Mouse (Mus musculus) monocyte, adult 2 months (primary cell): ENCODE results near the gene Impdh1.
"Not testable (repeated sequence)": the region's sequence is repeated elsewhere in the genome, so short reads cannot be mapped to it uniquely, and the experiment has no call there.

Source experiments
- DNase-seq, 2 experiments: peaks; one replicate each; pipeline ENCODE4 v3.0.0; 2022; ENCODE audit warnings: low spot score in 2 of 2, low read depth in 1 of 2

The Impdh1 gene

GRCm38 (mm10) chr6:29215881-29216501 is at the start of gene Impdh1:
Impdh1 (minus strand) TSS chr6:29216364.
- DNase-seq: peak; percentile 24 to 47

- DNase-seq: no peak
Measured at GRCm38 (mm10) chr6:29264456-29264781, 48.3 kb upstream of the Impdh1 start.

- DNase-seq: no peak
Measured at GRCm38 (mm10) chr6:29263650-29264455, 47.7 kb upstream of the Impdh1 start.

- no peak for DNase-seq
Measured at GRCm38 (mm10) chr6:29261831-29262230, 45.7 kb upstream of the Impdh1 start.

- no peak for DNase-seq
Measured at GRCm38 (mm10) chr6:29259418-29259817, 43.3 kb upstream of the Impdh1 start.

GRCm38 (mm10) chr6:29247072-29247471 is 30.9 kb upstream of the Impdh1 start:
- no peak for DNase-seq

- DNase-seq: no peak
Measured at GRCm38 (mm10) chr6:29246585-29246984, 30.4 kb upstream of the Impdh1 start.

GRCm38 (mm10) chr6:29246183-29246582 is 30.0 kb upstream of the Impdh1 start:
- DNase-seq: no peak

GRCm38 (mm10) chr6:29245272-29246120 is 29.3 kb upstream of the Impdh1 start:
- no peak for DNase-seq

- DNase-seq: no peak
Measured at GRCm38 (mm10) chr6:29242265-29242664, 26.1 kb upstream of the Impdh1 start.

GRCm38 (mm10) chr6:29241697-29242096 is 25.5 kb upstream of the Impdh1 start:
- DNase-seq: no peak

- DNase-seq: no peak
Measured at GRCm38 (mm10) chr6:29240806-29241205, 24.6 kb upstream of the Impdh1 start.

- DNase-seq: no peak
Measured at GRCm38 (mm10) chr6:29234272-29234671, 18.1 kb upstream of the Impdh1 start.

- no peak for DNase-seq
Measured at GRCm38 (mm10) chr6:29233710-29234109, 17.5 kb upstream of the Impdh1 start.

- DNase-seq: no peak
Measured at GRCm38 (mm10) chr6:29232321-29232720, 16.2 kb upstream of the Impdh1 start.

GRCm38 (mm10) chr6:29231799-29232198 is 15.6 kb upstream of the Impdh1 start:
- DNase-seq: no peak

GRCm38 (mm10) chr6:29230386-29230785 is 14.2 kb upstream of the Impdh1 start:
- DNase-seq: no peak

- no peak for DNase-seq
Measured at GRCm38 (mm10) chr6:29229265-29229913, 13.2 kb upstream of the Impdh1 start.

- not testable (repeated sequence) for DNase-seq
Measured at GRCm38 (mm10) chr6:29217717-29218116, 1.6 kb upstream of the Impdh1 start.

- DNase-seq: no peak
Measured at GRCm38 (mm10) chr6:29215181-29215580, 983 bp downstream of the Impdh1 start.

- no peak for DNase-seq
Measured at GRCm38 (mm10) chr6:29214776-29215175, 1.4 kb downstream of the Impdh1 start.
